Mouse (Mus musculus) CH12F3 (cell line): ENCODE results near the gene Fam92a.
"Not testable (repeated sequence)": the region's sequence is repeated elsewhere in the genome, so short reads cannot be mapped to it uniquely, and the experiment has no call there.

Experiments used
- in situ Hi-C: fragments of 300-500 bp; cut with MboI; formaldehyde crosslinking; loops from 2 replicates; pipeline ENCODE4 v1.14.3; 2020; ENCODE audit warnings: low sequenced_read_pairs

The Fam92a gene

DNA sequence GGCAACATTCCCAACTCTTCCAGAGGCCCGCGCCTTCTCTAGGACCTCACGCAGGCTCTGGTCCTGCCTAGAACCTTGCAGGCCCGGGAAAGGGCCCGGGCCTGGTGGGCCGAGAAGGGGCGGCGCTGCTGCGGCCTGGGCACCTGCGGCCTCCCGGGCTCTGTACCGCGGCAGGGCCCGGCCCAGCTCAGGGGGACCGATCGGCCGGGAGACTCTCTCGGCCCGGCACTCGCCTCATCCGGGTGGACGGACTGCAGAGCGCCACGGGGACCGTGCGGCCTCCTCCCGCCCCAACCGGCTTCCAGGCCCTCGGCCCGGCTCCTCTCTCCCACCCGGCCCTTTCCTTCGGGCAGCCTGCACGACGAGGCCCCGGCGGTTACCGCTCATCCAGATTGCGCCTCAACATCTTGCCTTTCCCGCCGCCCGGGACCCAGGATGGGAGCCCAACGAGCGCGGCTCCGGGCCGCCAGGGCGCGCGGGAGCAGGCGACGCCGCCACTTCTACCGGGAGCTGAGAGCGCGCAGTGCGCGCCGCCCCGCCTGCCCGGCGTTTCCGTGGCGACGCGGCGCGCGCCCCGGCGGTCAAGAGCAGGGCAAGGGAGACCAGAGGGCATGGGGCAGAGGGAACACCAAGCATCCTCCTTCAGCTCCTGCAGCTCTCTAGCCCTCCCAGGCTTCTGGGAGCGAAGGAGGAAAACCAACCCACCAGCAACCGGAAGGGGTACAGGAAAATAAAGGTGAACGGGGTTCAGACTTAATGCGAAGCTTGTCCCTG lies at the start of gene Fam92a:
TSS of gene Fam92a (minus strand) at position 698 of the 774 bp plus-strand sequence.
- in situ Hi-C loops, result no loop called here

DNA sequence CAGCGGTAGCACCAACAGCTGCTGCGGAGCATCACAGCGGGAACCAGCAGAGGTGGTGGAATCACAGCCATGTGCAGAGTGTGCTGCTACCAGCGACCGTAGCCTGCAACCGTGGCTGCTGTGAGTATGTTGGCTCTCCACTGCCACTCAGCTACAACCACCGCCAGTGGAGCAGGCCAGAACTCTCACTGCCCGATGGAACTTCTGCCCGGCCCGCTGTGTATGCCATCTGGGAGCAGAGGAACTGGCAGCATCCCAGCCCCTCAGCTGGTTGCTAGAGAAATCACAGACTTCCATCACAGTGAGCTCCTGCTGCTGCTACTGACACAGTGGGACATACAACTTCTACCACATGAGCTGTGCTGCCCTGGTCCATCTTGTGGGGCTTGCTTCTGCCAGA lies 7.2 kb upstream of the Fam92a start:
- in situ Hi-C loops, result no loop called here

DNA sequence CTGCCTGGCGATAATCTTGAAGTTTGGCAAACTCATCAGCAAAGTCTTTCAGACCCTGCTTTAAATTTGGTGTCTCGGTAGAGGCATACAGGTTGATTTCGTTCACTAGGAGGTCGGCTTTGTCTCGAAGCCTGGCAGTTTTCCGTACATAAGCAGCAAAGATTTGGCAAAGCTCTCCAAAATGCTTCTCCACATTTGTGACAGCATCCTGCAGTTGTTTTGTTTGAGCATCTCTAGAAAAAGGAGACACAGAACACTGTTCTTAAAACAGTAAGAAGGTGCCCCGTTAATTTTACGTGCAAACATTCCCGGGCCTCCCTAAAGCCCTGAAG lies 863 bp downstream of the Fam92a start:
- in situ Hi-C loops, result no loop called here

GRCm38 (mm10) chr4:12147660-12148059 lies 24.2 kb downstream of the Fam92a start:
- in situ Hi-C loops, result no loop called here

- in situ Hi-C loops, result not testable (repeated sequence)
Measured at GRCm38 (mm10) chr4:12141516-12141915, 30.3 kb downstream of the Fam92a start.

DNA sequence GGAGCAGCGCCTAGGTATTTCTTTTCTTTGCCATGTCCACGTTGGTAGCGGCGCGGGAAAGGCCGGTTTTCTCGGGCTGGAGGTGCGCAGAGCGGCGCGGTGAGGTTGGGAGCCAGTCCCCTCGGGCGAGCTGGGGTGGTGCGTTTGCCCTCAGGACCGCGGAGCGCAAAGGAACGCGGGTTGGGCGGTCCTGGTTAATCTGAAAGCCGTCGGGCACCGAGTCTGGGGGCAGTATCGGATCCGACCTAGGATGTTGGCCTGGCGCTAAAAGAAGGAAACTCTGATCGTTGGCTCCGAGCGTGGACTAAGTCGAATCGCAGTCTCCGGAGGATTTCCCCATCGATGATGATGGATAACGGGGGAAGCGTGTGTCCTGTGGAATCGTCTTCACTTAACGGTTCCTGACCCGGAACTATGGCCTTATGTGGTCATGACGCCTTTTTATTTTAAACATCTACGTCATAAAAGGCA lies 31.2 kb downstream of the Fam92a start:
- in situ Hi-C loops, result not testable (repeated sequence)

- in situ Hi-C loops, result not testable (repeated sequence)
Measured at GRCm38 (mm10) chr4:12140141-12140567, 31.7 kb downstream of the Fam92a start, which contains the start of gene Rbm12b1. Rbm12b1 (plus strand) TSS chr4:12140264.
